Mouse (Mus musculus) gastrocnemius, adult 18-20 months (tissue): ENCODE measurements around the gene Kctd21. TPM values are rescaled to one million over a fixed set of nuclear protein-coding genes. Genes with fewer than 3 reads are reported as not detected.

Experiments
- DNase-seq: peaks from one replicate; pipeline ENCODE4 v3.0.0; 2021; ENCODE audit warnings: low spot score
- long read RNA-seq, 2 experiments: library from polyadenylated mRNA; stranded (forward); transcript quantifications; one replicate each; pipeline ENCODE4 v2.0.0; 2021
- total RNA-seq, 2 experiments: library from RNA; stranded (reverse); gene quantifications; 2 replicates each; pipeline ENCODE4 v1.2.3; 2021

Gene Kctd21
- 1 to 10 TPM; 4.1 to 4.4 TPM for total RNA-seq
- long read RNA-seq, experiment 1, partial matches to known transcripts, result 0 of 4 reads
- long read RNA-seq, experiment 1, other reads (novel, unspliced or antisense), result 0 of 4 reads
- long read RNA-seq, experiment 2, partial matches to known transcripts, result 0 of 2 reads
- long read RNA-seq, experiment 2, other reads (novel, unspliced or antisense), result 1 of 2 reads

DNA sequence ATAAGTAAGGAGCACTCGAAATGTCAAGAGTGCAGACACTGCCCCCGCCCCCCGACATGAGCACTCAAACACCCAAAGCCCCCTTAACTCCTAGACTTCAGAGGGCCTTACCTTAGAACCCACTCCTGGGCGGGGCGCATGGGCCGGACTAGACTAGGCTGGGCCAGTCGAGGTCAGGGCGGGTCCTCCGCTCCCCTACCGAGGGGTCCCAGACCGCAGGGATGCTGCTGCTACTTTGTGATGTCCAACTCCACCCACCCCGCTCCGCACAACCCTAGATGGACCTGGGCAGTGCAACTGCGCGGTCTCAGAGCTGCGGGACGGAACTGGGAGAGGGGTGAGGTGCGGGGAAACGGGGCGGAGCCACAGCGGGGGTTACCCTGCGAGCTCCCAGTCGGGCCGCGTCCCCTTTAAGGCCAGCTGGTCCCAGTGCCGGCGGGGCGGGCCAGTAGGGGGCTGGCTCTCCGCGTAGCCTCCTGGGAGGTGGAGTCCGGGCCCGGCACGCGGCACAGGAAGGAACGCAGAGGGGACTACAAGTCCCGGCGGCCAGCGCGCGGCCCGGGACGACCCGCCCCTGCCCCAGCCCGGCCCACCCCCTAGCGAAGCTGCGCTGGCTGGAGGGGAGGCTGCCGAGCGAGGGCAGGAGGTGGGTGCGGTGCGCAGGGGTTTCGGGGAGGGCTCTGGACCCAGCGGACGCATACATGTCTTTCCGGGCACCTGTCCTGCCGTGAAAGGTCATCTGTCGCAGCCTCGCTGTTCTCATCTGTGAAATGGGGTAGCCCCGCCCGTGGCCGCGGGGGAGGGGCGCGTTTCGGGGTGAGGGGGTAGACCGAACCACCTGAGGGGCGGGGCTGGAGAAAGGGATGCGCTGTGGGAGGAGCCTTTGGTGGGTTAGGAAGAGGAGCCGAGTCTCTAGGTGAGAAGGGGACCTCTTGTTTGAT lies at the start of gene Kctd21, which contains the start of gene Usp35:
Kctd21 (plus strand) TSS at position 602 of the 941 bp plus-strand sequence.
Usp35 (minus strand) TSS at position 295 of the 941 bp plus-strand sequence.
- DNase-seq, result peak; percentile 95

DNA sequence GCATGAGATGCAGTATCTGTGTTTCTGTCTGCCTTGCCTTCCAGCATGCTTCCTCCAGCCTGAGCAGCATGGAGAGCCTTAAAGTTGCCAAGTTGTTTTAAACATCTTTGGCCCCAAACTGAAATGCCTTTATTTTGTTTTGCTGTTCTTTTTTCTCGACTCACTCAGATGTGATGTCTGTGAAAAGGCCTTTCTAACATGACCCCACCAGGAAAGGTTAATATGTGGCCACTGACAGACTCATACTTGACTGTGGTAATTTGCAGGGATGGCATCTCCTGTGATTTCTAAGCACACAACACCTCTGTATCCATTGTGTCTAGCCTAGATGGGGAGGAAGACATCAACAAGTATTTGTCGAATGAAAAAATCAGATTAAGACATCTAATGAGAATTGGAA lies 35.1 kb upstream of the Kctd21 start:
- DNase-seq, result no peak

DNA sequence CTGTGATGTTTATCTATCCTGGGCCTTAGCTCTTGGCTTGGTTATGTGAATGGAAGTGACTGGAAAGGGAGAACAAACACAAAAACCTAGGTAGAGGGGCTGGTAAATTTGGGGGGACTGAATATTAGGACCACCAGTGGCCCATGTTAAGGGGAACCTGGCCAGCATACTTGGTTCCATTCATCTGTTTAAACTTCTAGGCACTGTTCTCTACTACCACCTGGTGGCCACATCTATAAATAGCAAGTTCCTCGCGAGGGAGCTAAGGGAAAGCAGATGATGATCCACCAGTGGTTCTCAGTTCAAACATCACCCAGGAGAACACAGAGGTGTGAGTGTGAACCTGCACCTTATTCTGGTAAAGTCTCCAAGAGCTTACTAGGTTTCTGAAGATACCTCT lies 34.7 kb upstream of the Kctd21 start:
- peak; percentile 75 for DNase-seq

DNA sequence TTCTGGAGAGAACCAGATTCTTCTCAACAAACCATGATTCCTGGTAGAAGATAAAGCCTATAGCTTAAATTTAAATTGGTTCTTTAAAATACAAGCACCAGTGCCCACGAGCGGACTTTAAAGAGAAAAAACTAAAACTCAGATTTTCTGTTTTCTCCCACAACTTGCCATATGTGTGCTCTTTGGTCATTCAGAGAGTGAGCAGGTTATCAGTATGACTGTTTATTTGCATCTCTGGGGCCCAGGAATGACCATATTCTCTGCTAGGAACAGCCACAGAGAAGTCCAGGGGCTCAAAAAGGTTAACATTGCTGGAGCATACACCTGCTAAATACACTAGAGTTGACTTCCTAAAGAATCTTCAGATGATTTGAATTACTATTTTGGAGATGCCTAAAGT lies 33.8 kb upstream of the Kctd21 start:
- DNase-seq, result no peak

DNA sequence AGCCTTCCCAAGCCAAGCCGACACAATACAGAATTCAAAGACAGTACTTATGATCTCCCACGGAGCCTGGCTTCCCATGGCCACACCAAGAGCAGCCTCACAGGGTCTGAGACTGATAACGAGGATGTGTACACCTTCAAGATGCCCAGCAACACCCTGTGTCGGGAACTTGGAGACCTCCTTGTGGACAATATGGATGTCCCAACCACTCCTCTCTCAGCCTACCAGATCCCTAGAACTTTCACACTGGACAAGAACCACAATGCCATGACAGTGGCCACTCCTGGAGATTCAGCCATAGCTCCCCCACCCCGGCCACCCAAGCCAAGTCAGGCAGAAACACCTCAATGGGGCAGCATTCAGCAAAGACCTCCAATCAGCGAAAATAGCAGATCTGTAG lies 33.2 kb upstream of the Kctd21 start:
- DNase-seq, result no peak

DNA sequence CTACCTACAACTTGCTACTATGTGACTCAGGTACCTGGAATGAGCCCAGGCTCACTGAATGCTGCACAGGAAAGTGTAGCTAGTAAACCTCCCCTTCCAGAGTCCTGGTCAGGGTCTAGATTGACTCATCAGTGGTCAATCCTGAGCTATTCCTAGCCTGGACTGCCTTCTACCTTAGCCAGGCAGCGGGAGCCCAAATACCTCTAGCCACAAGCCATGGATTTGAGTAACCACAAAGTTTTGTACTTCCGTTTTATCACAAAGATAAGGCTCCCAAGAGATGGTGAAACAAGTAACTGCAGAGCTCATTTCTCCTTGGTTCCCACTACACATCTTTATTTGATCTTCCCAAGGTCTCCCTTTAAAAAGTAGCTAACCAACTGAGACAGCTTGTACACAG lies 31.2 kb upstream of the Kctd21 start:
- DNase-seq, result no peak

DNA sequence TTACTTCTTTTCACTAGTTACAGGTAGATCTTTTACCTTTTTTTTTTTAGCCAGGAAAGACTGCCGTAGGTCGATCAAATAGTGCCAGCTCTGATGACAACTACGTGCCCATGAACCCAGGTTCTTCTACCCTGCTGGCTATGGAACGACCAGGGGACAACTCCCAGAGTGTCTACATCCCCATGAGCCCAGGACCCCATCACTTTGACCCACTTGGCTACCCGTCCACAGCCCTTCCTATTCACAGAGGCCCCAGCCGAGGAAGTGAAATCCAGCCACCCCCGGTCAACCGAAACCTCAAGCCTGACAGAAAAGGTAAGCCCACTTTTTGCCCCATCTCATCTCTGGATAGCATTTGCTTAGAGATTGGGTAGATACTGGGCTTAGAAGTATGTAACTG lies 30.8 kb upstream of the Kctd21 start:
- no peak for DNase-seq

DNA sequence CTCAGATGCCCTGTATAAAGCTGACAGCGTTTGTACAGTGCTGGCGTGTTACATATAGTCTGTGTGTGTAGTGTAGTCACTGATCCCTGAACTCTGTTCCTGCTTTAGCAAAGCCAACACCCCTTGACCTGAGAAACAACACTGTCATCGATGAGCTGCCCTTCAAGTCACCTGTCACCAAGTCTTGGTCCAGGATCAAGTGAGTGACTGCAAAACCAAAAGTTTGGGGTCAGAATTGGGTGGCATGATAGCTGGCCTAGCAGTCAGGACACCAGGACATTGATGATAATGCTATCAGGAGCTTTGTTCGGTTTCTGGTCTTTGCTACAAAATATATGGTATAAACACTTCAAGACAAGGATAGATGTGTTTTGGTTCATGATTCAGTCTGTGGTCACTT lies 29.9 kb upstream of the Kctd21 start:
- DNase-seq, result no peak

DNA sequence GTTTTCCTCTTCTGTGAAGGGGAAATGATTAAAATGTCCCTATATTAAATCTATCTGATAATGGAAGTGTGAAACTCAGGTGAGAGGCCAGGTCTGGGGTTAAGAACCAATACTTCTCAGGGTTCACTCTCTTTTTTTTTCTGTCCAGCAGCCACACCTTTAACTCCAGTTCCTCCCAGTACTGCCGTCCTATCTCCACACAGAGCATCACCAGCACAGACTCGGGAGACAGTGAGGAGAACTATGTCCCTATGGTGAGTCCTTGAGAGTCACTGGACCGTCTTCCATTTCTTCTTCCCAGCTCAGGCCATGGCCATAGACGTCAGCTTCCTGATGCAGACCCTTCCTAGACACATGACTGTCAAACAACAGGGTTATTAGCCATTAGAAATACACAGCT lies 29.3 kb upstream of the Kctd21 start:
- no peak for DNase-seq

DNA sequence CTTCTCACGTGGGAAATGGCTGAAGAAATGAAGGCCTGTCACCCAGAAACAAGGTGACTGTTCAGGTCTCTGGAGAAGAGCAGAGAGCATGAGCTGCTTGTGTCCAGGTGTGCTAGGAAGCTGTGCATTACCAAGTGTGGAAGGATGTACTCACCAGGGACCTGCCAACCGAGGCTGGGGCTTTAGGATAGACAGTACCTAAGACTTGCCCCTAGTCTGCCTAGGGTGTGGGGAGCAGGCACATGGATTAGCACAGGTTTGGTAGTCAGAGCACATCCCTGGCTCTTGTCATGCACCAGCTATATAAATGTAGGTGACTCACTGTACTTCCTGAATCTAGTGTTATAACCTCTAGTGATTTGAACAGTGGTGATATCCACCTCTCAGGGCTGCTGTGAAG lies 28.5 kb upstream of the Kctd21 start:
- no peak for DNase-seq

DNA sequence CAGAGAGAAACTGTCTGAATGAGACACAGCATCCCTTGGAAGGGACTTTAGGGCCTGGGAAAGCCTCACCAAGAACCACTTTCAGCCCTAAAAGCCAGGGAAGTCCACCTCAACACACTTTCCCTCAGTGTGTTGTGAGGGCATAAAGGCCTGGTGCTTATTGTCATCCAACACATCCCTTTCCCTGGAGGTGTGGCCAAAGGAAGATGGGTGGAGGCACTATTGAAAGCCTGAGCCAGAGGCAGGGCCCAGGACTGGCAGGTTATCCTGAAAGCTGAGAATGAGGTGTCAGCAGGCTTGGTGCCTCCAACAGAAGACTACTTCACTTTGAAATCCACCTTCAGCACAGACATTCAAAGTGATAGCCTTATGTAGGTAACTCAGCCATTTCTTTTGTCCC lies 27.7 kb upstream of the Kctd21 start:
- no peak for DNase-seq

DNA sequence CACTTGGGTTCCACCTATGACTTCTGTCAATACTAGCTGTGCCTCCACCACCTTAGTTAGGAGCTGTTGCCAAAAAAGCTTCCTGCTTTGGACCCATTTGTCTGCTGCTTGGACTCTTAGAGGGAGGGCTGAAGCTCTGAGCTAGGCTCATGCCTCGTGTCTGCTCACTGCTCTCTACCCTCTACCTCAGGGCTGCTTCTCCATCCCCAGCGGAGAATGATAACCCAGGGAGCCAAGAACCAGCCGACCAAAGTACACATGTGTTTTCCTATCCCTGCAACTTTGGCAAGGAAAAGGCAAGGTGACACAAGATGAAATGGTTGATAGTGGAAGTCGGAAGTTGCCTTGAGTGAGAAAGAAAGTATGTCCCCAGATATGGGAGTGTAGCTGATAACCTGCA lies 26.9 kb upstream of the Kctd21 start:
- DNase-seq, result no peak

DNA sequence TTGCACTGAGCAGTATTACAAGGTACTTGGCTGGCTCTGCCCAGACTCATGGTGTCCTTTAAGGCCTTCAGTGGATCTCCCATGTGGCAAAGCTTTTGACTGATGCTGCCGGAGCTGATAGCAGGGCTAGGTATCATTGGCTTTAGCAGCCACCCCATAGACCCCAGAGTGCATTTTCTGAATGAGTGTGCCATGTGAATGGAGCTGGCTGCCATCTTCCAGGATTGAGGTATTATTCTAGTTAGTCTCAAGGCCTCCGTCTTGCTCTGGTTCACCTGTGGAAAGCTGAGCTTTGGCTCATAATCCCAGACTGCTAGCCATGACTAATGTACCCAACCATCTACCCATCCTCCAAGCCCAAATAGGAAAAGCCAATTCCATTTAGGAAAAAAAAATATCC lies 25.3 kb upstream of the Kctd21 start:
- DNase-seq, result no peak

DNA sequence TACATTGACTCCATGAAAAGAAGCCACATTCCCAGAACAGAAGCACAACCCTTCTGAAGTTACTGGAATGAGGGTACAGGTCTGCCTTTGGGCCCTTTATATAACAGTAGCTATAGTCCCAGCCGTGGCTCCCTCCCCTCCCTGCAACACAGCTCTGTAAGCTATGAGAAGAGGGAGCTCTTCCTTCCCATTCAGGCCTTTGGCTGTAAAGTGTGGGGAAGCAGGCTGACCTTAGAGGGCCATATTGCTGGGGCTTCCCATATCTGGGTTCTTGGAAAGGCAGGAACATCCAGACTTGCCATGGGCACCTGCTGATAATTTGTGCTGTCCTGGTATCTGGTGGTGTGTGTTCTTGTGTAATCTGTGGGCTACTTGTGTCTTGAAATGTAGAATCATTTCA lies 24.6 kb upstream of the Kctd21 start:
- no peak for DNase-seq

DNA sequence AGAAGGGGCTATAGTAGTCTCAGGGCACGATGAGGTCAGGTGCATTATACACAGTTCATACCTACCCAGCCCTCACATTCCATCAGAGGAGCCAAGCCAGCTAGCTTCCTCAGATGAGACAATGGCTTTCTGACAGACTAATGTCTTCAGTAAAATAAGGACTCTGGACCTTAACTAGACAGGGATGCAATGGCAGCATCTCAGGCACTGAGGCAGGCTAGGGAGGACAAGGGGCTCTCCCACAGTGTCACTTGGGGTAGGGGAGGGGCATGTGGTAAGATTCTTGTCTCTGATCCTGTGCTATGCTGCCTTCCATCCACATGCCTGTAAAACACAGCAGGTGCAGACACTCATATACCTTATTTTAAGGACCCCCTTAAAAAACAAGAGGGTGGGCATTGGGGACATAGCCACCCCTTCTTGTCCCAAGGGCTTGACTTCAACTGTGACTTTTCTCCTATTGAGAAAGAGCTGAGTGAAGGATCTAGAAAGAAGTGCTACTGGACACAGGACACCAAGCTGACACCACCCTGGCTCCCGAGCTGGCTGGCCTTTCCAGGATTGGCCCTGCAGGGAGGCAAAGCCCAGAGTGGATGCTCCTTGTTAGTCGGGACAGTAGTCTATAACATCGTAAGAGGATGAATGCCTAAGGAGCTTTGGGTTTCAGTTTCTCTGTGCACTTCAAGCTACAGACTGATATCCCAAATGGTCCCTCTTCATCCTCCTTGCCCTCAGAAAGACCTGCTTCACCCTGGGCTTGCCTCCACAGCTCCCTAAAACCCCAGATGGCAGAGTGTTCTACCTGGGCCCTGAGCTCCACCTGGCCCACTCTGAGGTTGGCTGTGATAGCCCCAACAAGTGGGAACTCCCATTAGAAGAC lies 22.4 kb upstream of the Kctd21 start:
- DNase-seq, result no peak

DNA sequence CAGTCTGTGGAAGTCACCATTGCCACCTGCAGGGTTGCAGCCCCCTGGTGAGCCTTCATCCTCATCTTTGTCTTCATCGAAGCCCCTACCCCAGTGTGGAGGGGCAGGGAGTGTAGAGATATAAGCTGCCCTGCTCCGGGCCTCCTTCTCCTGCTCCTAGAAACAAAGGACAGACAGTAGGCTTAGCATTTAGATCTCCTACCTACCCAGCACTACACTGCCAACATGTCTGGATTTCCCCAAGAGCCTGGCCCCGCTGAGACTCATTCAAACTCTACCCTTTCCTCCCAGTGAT lies 21.8 kb upstream of the Kctd21 start:
- DNase-seq, result no peak

DNA sequence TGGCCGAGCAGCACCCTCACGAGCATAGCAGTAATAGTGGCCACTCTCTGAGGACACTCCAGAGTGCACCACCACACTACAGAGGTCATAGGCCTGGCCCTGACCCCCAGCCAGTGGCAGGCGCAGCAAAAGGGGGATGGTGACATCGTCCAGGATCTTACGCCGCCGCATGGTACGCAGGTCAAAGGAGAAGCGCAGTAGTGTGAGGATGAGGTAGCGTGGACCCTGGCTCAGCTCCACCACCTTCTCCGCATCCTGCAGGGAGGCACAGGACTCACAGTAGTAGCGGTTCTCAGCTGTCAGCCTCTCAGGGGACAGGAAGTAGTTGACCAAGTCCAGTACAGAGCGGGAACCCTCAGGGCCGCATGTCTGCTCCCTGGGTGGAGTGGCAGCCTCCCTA lies 20.5 kb upstream of the Kctd21 start:
- no peak for DNase-seq

DNA sequence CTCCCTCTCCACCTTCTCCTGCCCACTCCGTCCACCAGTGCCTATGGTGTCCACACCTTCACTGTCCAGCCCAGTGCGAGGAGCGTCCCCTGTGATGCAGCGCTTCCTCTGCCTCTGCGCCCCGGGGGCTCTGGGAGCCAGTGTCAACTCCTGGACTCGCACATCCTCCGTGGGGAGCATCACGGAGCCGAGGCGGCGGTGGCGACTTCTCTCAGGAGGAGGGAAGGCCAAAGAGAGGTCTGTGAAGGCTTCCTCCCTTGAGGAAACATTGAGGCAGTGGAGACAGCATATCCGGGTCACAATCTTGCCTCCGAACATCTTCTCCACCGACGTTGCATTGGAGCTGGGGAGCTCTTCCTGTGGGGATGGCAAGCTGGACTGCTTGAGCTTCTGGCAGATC lies 19.9 kb upstream of the Kctd21 start:
- DNase-seq, result no peak

DNA sequence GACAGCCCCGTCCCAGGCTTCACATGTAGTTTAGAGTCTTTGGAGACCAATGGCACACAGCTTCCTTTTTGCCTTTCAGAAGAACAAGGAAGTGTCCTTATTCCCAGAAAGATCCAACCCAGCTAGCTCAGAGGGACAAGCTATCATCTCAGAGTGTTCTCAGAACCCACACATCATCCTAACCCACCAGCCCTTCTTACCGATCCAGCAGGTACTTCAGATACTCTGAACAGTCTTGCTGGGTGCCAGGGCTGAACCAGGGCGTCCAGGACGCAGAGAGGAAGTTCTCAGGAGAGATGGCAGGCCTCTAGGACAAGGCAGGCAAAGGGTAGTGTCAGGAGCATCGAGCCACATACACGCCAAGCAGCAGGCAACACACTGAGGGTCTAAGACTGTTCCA lies 19.3 kb upstream of the Kctd21 start:
- no peak for DNase-seq

DNA sequence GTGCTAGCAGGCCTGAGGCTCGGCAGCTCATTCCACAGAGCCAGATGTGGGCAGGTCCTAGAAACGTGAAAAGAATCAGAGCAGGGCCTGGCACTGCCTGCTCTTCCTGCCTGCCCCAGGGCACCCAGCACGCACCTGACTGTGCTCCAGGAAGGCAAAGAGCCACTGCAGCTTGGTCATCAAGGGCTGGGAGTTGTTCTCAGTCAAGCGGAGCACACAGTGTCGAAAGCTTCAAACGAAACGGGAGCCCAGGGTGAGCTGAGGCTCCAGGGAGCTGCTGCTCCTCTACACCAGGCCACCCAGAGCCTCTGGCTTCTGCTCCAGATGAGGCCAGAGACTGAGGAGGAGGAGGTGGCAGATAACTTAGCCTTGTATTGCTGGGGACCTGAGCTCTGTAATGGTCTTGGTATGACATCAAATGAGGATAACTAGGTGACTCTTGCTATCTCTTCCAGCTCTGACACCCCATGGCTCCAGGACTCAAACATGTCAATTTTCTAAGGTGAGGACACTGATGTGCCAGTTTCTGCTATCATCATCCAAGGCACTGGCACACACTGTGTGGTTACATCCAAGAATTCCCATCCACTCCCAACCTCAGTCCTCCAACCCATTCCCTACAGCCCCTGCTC lies 18.6 kb upstream of the Kctd21 start:
- no peak for DNase-seq

DNA sequence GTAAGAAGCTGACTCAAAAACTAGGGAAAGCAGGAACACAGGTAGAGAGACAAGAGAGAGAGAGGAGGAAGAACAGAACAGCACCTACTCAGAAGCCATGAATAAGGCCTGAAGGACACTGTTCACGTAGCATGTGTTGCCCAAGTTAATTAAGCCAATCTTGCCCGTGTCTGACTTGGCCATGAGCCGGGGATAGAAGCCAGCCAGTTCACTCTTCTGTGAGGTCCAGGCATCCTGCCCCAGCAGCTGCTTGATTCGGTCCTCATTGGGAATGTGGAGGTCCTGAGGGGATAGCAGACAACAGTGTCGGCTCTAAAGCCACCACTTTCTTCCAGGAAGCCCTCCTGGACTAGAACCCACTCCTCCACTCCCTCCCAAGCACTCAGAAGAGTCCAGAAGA lies 17.5 kb upstream of the Kctd21 start:
- DNase-seq, result no peak

DNA sequence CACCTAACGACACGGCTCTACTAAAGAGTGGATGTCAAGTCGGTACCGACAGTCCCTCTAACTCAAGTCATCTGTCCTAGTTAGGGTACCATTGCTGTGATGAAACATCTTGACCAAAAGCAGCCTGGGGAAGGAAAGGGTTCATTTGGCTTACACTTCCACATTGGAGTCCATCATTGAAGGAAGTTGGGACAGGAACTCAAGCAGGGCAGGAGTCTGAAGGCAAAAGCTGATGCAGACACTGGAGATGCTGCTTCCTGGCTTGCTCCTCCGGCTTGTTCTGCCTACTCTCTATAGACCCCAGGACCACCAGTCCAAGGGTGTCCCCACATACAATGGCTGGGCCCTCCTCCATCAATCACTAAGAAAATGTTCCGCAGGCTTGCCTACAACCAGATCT lies 16.5 kb upstream of the Kctd21 start:
- no peak for DNase-seq
